Mouse (Mus musculus): ENCODE measurements at regions not wholly inside any gene's neighbourhood (a gene's known extent, or its start where the extent isn't known, plus 50 kb on each side); places are given as distances from the start of the nearest gene placed in this dataset.

DNA sequence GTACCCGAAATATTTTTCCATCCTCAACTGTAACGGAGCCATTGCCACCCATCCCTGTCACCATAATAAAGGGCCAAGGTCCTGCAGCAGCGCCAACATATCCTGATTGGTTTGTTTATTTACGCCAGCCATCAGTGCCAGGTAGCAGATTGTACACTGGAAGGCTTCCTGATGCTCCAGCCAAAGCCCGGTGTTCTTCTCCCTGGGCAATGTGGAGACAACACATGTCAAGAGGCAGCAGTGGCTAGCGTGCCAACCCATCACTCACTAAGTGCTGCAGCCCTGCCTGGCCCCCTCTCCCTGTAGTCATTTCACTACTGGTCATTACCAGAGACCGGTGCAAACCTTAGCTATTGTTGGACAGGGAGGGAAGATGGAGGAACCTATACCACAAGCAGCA, 393.8 kb upstream of the Hnrnpa3 start:
- in situ Hi-C loops (cut with MboI; ENCODE audit: low pct_ligation_motif_present, low pct_unique_long_range_greater_than_20kb, low sequenced_read_pairs) (no loop called here), dilution Hi-C loops (cut with MboI; ENCODE audit: extremely low pct_ligation_motif_present, extremely low pct_unique_long_range_greater_than_20kb, low sequenced_read_pairs) (no loop called here)
- Histone ChIP-seq H3K79me2 (replicated peaks; ENCODE audit: control insufficient read depth, extremely low read depth, insufficient read depth, poor library complexity, severe bottlenecking) (no peaks in the 10 kb centered on the region), H3K27ac (ENCODE audit: insufficient read depth, low read depth) (no peak overlapping the region), H3K4me1 (ENCODE audit: control insufficient read depth in 1 of 2, insufficient read depth in 2 of 2) (peaks cover 3 to 21% of the 10 kb centered on the region in 2 experiments; a peak in 3 of 4 replicates), H3K9me3 (replicated peaks; ENCODE audit: low read length) (no peaks in the 10 kb centered on the region), H3K4me3 (replicated peaks in 1 of 3; ENCODE audit: low read depth in 2 of 3, low read length in 2 of 3, poor library complexity in 1 of 3) (no peak overlapping the region), H3K36me3 (replicated peaks in 1 of 2; ENCODE audit: control insufficient read depth in 1 of 2, insufficient read depth in 1 of 2, low read length in 1 of 2) (no peaks in the 10 kb centered on the region), H3K27me3 (replicated peaks) (no peaks in the 10 kb centered on the region), H3K4me2 (ENCODE audit: insufficient read depth, low read depth, poor library complexity, severe bottlenecking) (no peak overlapping the region), H3K9ac (ENCODE audit: insufficient read depth, low read depth) (no peak overlapping the region)
- no peak for DNase-seq (ENCODE audit: extremely low read depth)
- TF ChIP-seq USF1 (IDR thresholded peaks at IDR 0.05; ENCODE audit: low read depth, low read length) (no peak), SMC3 (IDR thresholded peaks at IDR 0.05; ENCODE audit: low read depth, low read length) (no peak), ZMIZ1 (IDR thresholded peaks at IDR 0.05; ENCODE audit: low read depth, low read length) (no peak), USF2 (conservative IDR thresholded peaks at IDR 0.05; ENCODE audit: low read depth, low read length) (no peak), ZNF384 (IDR thresholded peaks at IDR 0.05; ENCODE audit: low read depth, low read length) (no peak), NRF1 (IDR thresholded peaks at IDR 0.05; ENCODE audit: low read depth, low read length) (no peak), PAX5 (IDR thresholded peaks at IDR 0.05; ENCODE audit: low read length) (no peak), NELFE (IDR thresholded peaks at IDR 0.05; ENCODE audit: low read depth, low read length) (no peak)

DNA sequence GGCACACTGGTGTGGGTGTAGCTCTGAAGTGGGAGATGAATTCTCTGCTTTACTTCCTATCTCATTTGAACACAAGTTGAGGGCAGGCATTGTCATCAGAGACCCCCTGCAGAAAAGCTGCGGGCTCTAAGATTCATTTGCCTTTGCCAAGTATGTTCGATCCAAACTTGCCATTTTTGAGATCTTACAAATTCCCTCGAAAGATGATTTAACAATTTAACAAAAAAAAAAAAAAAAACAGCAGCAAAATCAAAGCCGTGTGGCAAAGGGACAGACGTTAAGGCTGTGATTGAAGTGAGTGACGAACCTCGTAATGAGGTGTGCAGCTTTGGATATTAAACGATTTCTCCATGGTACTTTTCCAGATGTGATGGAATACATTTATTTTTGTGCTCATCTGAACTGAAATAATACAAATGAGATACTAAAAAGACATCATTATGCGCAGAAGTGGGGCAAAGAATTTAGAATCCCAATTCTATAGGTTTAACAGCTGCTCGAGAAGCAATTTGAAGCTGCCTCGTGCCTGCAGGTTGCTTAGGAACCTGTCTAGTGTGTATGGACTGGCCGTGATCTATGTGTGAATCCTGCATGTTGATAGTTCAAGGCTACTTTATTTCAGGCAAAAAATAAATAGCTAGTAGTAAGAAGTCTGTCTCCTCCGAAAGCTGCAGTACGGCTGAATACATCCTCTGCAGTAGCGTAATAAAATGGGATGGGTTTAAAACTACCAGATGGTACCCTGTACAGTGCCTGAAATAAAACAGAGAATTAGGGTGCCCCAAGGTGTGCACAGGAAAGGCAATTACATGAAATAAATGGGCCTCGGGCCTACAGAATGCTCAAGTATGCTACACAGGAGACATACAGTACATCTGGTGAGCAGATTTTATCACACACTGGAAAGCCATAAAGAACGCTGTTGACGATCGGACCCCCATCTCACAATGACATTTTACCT, 393.0 kb upstream of the Hnrnpa3 start:
- dilution Hi-C loops (cut with MboI; ENCODE audit: extremely low pct_ligation_motif_present, extremely low pct_unique_long_range_greater_than_20kb, low sequenced_read_pairs) (no loop called here), in situ Hi-C loops (cut with MboI; ENCODE audit: low pct_ligation_motif_present, low pct_unique_long_range_greater_than_20kb, low sequenced_read_pairs) (no loop called here)
- Histone ChIP-seq H3K4me3 (replicated peaks in 1 of 3; ENCODE audit: low read depth in 2 of 3, low read length in 2 of 3, poor library complexity in 1 of 3) (no peak overlapping the region), H3K36me3 (replicated peaks in 1 of 2; ENCODE audit: control insufficient read depth in 1 of 2, insufficient read depth in 1 of 2, low read length in 1 of 2) (no peaks in the 10 kb centered on the region), H3K9ac (ENCODE audit: insufficient read depth, low read depth) (no peak overlapping the region), H3K4me2 (ENCODE audit: insufficient read depth, low read depth, poor library complexity, severe bottlenecking) (no peak overlapping the region), H3K27ac (ENCODE audit: insufficient read depth, low read depth) (no peak overlapping the region), H3K9me3 (replicated peaks; ENCODE audit: low read length) (no peaks in the 10 kb centered on the region), H3K4me1 (ENCODE audit: control insufficient read depth in 1 of 2, insufficient read depth in 2 of 2) (peaks cover 3 to 21% of the 10 kb centered on the region in 2 experiments; a peak in 3 of 4 replicates), H3K27me3 (replicated peaks) (no peaks in the 10 kb centered on the region), H3K79me2 (replicated peaks; ENCODE audit: control insufficient read depth, extremely low read depth, insufficient read depth, poor library complexity, severe bottlenecking) (no peaks in the 10 kb centered on the region)
- no peak for DNase-seq (ENCODE audit: extremely low read depth)
- TF ChIP-seq ZNF384 (IDR thresholded peaks at IDR 0.05; ENCODE audit: low read depth, low read length) (peak; percentile 55; the same call in 1 of the 2 replicates), CTCF (conservative IDR thresholded peaks at IDR 0.05 in 1 of 2, IDR thresholded peaks at IDR 0.05 in 1 of 2; ENCODE audit: low read depth in 2 of 2, low read length in 2 of 2) (no peak)

DNA sequence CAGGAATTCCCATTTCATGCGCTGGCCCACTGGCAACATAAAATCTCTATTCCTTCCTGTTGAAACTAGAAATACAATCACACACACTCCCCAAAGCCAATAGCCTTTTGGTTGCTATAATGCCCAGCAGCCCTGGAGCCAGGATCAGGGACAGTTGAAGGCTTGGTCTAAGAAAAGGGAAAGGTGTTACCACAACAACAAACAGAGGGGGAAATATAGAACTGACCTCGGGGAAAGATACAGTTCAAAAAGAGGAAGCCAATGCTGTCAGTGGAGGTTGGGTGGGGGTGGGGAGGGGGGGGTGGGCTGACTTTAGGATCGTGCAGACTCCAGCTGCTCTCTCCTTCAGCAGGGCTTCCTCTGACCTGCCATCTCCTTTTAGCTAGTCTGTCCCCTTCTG, 391.1 kb upstream of the Hnrnpa3 start:
- dilution Hi-C loops (cut with MboI; ENCODE audit: extremely low pct_ligation_motif_present, extremely low pct_unique_long_range_greater_than_20kb, low sequenced_read_pairs) (no loop called here), in situ Hi-C loops (cut with MboI; ENCODE audit: low pct_ligation_motif_present, low pct_unique_long_range_greater_than_20kb, low sequenced_read_pairs) (no loop called here)
- Histone ChIP-seq H3K79me2 (replicated peaks; ENCODE audit: control insufficient read depth, extremely low read depth, insufficient read depth, poor library complexity, severe bottlenecking) (no peaks in the 10 kb centered on the region), H3K4me1 (ENCODE audit: control insufficient read depth in 1 of 2, insufficient read depth in 2 of 2) (peaks cover 3 to 21% of the 10 kb centered on the region in 2 experiments; a peak in 3 of 4 replicates), H3K4me2 (ENCODE audit: insufficient read depth, low read depth, poor library complexity, severe bottlenecking) (no peak overlapping the region), H3K4me3 (replicated peaks in 1 of 3; ENCODE audit: low read depth in 2 of 3, low read length in 2 of 3, poor library complexity in 1 of 3) (no peak overlapping the region), H3K27me3 (replicated peaks) (no peaks in the 10 kb centered on the region), H3K36me3 (replicated peaks in 1 of 2; ENCODE audit: control insufficient read depth in 1 of 2, insufficient read depth in 1 of 2, low read length in 1 of 2) (no peaks in the 10 kb centered on the region), H3K27ac (ENCODE audit: insufficient read depth, low read depth) (no peak overlapping the region), H3K9ac (ENCODE audit: insufficient read depth, low read depth) (no peak overlapping the region), H3K9me3 (replicated peaks; ENCODE audit: low read length) (no peaks in the 10 kb centered on the region)
- TF ChIP-seq MEF2A (IDR thresholded peaks at IDR 0.05; ENCODE audit: borderline replicate concordance, low read depth, low read length), result no peak
- TF ChIP-seq SMC3 (IDR thresholded peaks at IDR 0.05; ENCODE audit: low read depth, low read length), result no peak
- no peak for TF ChIP-seq POLR2A (IDR thresholded peaks at IDR 0.05; ENCODE audit: low read depth, low read length)
- TF ChIP-seq BHLHE40 (IDR thresholded peaks at IDR 0.05; ENCODE audit: low read depth, low read length), result no peak
- DNase-seq (ENCODE audit: extremely low read depth), result no peak
